In genomic region chr12:69436839-69437501, GRCm38 (mm10) we compare ENCODE assay signal across 8 mouse cellular contexts.
DNase-seq lines count a peak whose midpoint lies in the region; ATAC-seq and TF ChIP-seq lines count a peak whose summit lies in the region.

No protein-coding gene starts in this region.

- TF ChIP-seq CTCF in gastrocnemius, adult 2 months (IDR thresholded peaks at IDR 0.05): no peak

- H3K4me2 ChIP-seq in intestine, embryonic 16.5 days (ENCODE audit: low read depth, low read length): no peak overlapping the region
- H3K4me2 ChIP-seq in stomach, embryonic 14.5 days (replicated peaks; ENCODE audit: low read depth, low read length): no peak overlapping the region

- no peak overlapping the region for H3K4me3 ChIP-seq in gastrocnemius, adult 2 months
- no peak overlapping the region for H3K4me3 ChIP-seq in intestine, embryonic 16.5 days (ENCODE audit: low read length)
- H3K4me3 ChIP-seq in stomach, embryonic 14.5 days (ENCODE audit: low read depth, low read length): no peak overlapping the region

- peaks cover 7% of the 10 kb centered on the region for H3K4me1 ChIP-seq in intestine, embryonic 16.5 days (ENCODE audit: control insufficient read depth, insufficient read depth, low read length)
- peaks cover 13% of the 10 kb centered on the region; the same call in 1 of the 2 replicates for H3K4me1 ChIP-seq in stomach, embryonic 14.5 days (ENCODE audit: control insufficient read depth, insufficient read depth, low read length)

- no peak overlapping the region for H3K9ac ChIP-seq in intestine, embryonic 16.5 days (ENCODE audit: low read depth, low read length)
- no peak overlapping the region for H3K9ac ChIP-seq in stomach, embryonic 14.5 days (replicated peaks; ENCODE audit: low read depth, low read length)

- DNase-seq in gastrocnemius, adult 2 months: no peak
- no peak for DNase-seq in gastrocnemius, postnatal 10 days
- DNase-seq in retina, embryonic 14.5 days (ENCODE audit: low spot score): peak; percentile 45
- no peak for DNase-seq in retina, postnatal 1 day
- no peak for DNase-seq in yolk sac, embryonic 10.5 days (ENCODE audit: low spot score)
- no peak for DNase-seq in heart, postnatal 25 days (ENCODE audit: low spot score)

- H3K9me3 ChIP-seq in intestine, embryonic 16.5 days (ENCODE audit: control insufficient read depth, low read length): peaks cover 5% of the 10 kb centered on the region
- H3K9me3 ChIP-seq in stomach, embryonic 14.5 days (ENCODE audit: control insufficient read depth, low read depth, low read length): peaks cover 6% of the 10 kb centered on the region; the same call in 1 of the 2 replicates

- peak overlapping the region; percentile 43; the same call in 1 of the 2 replicates for H3K27ac ChIP-seq in gastrocnemius, adult 2 months
- no peak overlapping the region for H3K27ac ChIP-seq in intestine, embryonic 16.5 days (ENCODE audit: low read length)
- H3K27ac ChIP-seq in stomach, embryonic 14.5 days (ENCODE audit: low read length): peak overlapping the region; percentile 77

- 60% methylated on average over 10 of the region's 10 CpGs for WGBS in intestine, embryonic 16.5 days
- 61% methylated on average over 10 of the region's 10 CpGs for WGBS in stomach, embryonic 14.5 days

- H3K27me3 ChIP-seq in intestine, embryonic 16.5 days (replicated peaks; ENCODE audit: control insufficient read depth, insufficient read depth, low read length): no peaks in the 10 kb centered on the region
- H3K27me3 ChIP-seq in stomach, embryonic 14.5 days (ENCODE audit: control insufficient read depth, insufficient read depth, low read length): no peaks in the 10 kb centered on the region

- intact Hi-C loops in gastrocnemius, adult 2 months (cut with DNase I): no loop called here
- intact Hi-C loops in heart, postnatal 25 days (cut with DNase I): no loop called here

- peak; percentile 55; the same call in 1 of the 2 replicates for ATAC-seq in intestine, embryonic 16.5 days
- ATAC-seq in stomach, embryonic 14.5 days (ENCODE audit: insufficient number of reproducible peaks, insufficient read depth, low FRiP score, low read depth): peak; percentile 81

- no peaks in the 10 kb centered on the region for H3K36me3 ChIP-seq in intestine, embryonic 16.5 days (ENCODE audit: control insufficient read depth, insufficient read depth, low read length)
- H3K36me3 ChIP-seq in stomach, embryonic 14.5 days (ENCODE audit: control insufficient read depth, insufficient read depth, low read length): no peaks in the 10 kb centered on the region
